Mouse (Mus musculus) hindlimb bud, embryonic 11.5 days (tissue): Measurements from ENCODE around the gene Tmc4.
A peak's percentile ranks its signal among the peaks of the same experiment; 100 is the strongest.
"Not testable (repeated sequence)": the region's sequence is repeated elsewhere in the genome, so short reads cannot be mapped to it uniquely, and the experiment has no call there.

Experiments used
- DNase-seq: peaks from one replicate; pipeline ENCODE4 v3.0.0-alpha.2; 2012; ENCODE audit warnings: low read depth, low spot score; ENCODE audit errors: extremely low spot score

The Tmc4 gene

GRCm38 (mm10) chr7:3677342-3677741, at the start of gene Tmc4:
Gene Tmc4, minus strand, starts transcription at chr7:3677553.
- no peak for DNase-seq

DNA sequence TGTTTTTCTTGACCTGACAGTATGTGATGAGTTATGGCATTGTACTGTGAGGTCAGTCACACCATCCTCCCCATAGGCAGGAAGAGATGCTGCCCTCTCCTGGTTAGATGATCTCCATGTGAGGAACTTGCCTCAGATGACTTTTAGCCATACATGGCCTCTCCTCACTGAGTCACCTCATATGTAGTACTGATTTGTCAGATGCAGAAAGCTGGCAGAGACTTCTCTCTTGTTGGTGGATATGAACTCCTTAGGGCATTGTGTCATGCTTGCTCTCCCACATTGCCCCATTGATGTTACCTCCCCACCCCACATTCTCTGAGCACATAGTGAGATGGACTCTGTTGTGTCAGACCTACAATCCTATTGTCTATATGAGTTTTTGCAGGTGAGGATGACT, 48.1 kb upstream of the Tmc4 start:
- not testable (repeated sequence) for DNase-seq

DNA sequence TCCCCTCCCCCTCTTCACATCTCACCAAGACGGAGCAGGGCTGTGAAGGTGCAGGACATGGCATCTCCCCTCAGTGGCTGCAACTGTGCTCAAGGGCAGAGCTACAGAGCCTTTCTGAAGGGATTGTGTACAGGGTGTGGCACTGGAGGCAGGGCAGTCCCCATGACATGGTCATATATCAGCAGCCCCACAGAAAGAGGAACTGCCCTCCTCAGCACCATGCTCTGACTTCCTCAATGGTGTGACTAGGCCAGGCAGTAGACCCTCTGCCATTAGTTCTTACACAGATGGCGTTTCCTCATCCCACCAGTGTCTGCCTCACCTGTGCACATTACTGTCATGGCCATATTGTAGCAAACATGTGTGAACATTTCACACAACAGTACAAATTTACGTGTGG, 42.9 kb upstream of the Tmc4 start, which contains the start of gene Pirb:
Pirb (minus strand) TSS at position 124 of the 400 bp plus-strand sequence.
- DNase-seq = not testable (repeated sequence)

DNA sequence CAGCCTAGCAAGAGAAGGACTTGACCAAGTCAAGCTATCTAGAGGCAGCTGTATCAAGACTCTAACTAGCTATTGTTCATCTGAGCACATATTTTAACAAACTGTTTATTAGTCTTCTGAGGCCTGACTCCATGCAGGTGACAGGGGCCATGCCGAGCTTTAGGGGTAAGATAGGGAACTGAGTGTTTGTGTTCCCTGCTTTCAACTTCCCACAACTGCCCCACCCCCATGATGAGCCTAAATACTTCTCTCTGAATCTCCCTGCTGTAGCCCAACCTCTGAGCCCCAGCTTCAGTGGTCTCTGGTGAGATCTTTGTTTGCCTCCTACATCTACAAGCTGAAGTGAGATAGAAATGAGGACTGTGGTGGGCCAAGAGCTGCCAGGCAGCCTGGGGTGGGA, 37.9 kb upstream of the Tmc4 start:
- no peak for DNase-seq

GRCm38 (mm10) chr7:3712264-3712942, 35.0 kb upstream of the Tmc4 start:
- no peak for DNase-seq

GRCm38 (mm10) chr7:3709000-3709399, 31.6 kb upstream of the Tmc4 start:
- no peak for DNase-seq

DNA sequence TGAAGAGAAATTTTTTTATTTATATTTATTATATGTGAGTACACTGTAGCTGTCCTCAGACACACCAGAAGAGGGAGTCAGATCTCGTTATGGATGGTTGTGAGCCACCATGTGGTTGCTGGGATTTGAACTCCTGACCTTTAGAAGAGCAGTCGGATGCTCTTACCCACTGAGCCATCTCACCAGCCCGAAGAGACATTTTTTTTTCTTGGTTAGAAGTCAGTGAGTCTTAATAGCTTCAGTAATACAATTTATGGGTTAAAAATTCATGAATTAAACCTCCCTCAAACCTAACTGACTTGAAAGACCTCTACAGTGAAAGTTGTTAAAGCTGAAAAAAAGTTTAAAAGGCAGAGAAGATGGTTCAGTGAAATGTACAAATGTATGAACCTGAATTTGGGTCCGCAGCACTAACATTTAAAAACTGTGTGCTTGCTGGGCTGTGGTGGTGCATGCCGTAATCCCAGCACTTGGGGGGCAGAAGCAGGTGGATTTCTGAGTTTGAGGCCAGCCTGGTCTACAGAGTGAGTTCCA, 31.2 kb upstream of the Tmc4 start:
- DNase-seq = not testable (repeated sequence)

GRCm38 (mm10) chr7:3707568-3708413, 30.4 kb upstream of the Tmc4 start:
- no peak for DNase-seq

DNA sequence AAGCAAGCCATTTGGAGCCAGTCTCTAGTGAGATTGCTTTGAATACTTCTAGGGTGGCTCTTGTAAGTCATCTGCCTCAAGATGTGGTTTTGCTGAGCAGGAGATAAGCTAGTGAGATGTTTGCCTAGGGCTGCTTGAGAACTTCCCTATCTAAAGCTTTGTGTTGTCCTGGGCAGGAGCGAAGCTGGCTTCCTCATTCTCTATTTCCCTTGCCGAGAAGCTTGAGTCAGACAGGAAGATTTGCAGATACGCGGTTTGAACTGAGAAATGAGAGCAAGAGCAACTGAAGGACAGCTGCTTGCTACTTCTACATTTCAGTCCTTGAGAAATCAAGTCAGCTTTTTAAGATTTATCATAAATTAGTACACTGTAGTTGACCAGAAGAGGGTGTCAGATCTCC, 29.7 kb upstream of the Tmc4 start:
- DNase-seq = no peak

GRCm38 (mm10) chr7:3706343-3706934, 29.1 kb upstream of the Tmc4 start:
- DNase-seq = no peak

DNA sequence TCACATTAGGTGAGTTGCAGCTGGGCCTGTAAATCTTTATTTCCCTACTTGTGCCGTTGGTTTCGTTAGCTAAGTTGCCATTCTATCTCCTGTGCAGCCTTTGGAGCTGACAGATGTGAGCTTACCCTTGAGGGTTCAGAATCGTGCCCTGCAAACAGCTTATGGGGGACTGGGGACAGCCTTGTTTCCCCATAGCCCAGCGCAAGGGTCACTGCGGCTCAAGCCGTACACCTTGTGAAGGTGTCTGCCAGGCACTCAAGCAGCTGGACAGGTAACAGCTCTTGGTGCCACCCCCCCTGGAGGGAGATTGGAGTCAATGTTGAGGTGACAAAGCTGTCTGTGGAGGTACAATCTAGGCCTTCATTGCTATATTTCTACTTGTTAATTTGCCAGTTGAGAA, 28.6 kb upstream of the Tmc4 start:
- DNase-seq = no peak

DNA sequence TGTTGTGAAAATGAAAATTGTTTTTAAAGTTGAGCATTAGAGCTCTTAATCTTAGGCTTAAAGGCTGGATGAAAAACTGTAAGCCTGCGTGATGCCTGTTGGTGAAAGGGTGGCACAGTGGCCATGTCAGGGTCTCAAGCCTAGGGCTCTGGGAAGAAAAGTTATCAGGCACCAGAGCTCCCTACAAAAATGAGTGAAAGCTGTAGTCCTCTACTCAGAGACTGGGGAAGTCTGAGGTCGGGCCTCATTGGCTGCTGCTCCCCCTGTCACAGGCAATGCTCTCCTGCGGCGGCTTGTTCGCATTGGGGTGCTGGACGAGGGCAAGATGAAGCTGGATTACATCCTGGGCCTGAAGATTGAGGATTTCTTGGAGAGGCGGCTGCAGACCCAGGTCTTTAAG, 28.1 kb upstream of the Tmc4 start:
- not testable (repeated sequence) for DNase-seq

DNA sequence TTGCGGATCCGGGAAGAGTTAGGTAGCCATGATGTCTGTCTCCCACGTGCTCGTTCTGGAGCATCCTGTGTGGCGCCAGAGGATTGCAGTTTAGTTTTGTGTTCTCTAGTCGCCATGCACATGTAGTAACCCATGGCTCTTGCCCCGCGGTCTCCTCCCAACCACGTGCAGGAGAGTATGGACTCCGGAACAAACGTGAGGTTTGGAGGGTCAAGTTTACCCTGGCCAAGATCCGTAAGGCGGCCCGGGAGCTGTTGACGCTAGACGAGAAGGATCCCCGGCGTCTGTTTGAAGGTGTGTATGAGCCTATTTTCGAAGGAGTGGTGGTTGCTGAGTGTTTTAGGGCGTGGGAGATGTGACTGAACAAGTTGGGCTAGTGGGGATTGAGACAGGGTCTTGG, 27.1 kb upstream of the Tmc4 start:
- no peak for DNase-seq

GRCm38 (mm10) chr7:3703879-3704441, 26.6 kb upstream of the Tmc4 start, which contains the start of gene Rps9:
Gene Rps9, plus strand, starts transcription at chr7:3703993.
- peak; percentile 95 for DNase-seq

DNA sequence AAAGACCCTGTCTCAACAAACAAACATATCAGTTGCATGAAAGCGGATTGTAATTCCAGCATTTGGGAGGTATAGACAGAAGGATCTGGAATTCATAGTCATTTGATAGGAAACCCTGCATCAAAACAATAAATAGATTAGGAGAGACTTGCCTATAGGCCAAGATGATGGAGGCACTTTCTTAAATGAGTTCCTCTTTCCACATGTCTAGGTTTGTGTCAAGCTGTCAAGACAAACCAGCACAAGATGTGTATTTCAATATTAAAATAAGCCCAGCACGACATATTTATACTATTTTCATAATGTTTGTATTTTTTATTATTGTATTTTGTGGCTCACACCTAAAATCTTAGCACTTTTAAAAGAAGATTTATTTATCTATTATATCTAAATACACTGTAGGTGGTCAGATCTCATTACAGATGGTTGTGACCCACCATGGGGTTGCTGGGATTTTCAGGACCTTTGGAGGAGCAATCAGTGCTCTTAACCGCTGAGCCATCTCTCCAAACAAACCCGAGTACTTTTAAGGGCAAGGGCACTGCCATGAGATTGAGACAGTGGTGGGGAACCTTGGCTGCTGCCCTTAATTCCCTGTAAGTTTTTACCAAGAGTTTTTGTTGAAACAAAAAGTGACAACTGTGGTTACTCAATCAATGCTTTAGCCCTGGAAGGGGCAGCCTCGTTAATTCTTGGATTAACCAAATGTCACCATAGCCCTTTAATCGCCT, 26.0 kb upstream of the Tmc4 start:
- no peak for DNase-seq

- DNase-seq = no peak
Observed at GRCm38 (mm10) chr7:3698471-3698870, 21.1 kb upstream of the Tmc4 start.

- not testable (repeated sequence) for DNase-seq
Observed at GRCm38 (mm10) chr7:3694949-3695305, 17.6 kb upstream of the Tmc4 start.

- peak; percentile 74 for DNase-seq
Observed at GRCm38 (mm10) chr7:3694076-3694948, 17.0 kb upstream of the Tmc4 start.

DNA sequence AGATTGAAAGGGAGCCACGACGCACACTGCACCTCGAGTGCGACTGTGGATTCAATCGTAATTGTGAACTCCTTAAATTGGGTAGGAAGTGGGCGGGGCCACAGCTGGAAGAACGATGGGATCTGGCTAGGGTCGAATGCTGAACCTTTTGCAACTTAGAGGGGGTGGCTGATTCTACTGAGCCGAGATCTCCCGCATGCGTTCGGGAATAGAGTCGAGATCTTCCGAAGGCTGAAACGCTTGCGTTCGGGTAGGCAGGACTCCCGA, 16.4 kb upstream of the Tmc4 start:
- no peak for DNase-seq
